Mouse (Mus musculus): ENCODE results near the gene Mthfd2l.
A peak's percentile ranks its signal among the peaks of the same experiment; 100 is the strongest.

Gene Mthfd2l

DNA sequence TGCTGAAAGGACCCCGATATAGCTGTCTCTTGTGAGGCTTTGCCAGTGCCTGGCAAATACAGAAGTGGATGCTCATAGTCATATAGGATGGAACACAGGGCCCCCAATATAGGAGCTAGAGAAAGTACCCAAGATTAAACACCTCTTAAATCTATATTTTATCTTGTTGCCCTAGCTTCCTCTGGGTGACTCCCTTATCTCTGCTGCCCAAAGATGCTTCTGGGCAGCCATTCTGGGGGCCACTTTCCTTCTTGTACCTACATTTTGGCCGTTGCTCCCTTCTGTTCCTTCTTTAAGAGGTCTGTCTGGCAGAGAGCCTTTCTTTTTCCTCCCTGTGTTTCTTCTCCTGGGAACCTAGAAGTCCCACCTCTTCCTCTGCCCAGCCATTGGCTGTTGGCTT, 14.5 kb downstream of the Mthfd2l start:
- no peak for ATAC-seq (ENCODE audit: low TSS enrichment)

DNA sequence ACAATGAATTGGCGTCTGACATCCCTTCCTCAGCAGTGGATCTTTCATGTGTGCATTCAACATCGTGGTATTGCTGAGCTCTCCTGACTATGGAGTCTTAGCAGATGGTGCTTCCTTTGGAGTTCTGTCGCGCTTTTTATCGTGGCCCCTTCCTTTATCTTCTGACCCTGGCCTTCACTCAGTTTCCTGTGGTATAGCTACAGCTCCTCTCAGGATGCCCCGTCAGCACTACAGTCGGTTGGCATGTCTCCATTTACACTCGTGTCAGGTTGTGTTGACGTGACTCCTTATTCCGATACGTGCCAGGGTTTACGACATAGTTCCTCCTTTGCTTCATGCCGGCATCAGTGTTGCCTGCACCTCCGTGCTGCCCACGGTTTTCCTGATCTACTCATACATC, 18.6 kb downstream of the Mthfd2l start:
- ATAC-seq (ENCODE audit: low TSS enrichment), result no peak

DNA sequence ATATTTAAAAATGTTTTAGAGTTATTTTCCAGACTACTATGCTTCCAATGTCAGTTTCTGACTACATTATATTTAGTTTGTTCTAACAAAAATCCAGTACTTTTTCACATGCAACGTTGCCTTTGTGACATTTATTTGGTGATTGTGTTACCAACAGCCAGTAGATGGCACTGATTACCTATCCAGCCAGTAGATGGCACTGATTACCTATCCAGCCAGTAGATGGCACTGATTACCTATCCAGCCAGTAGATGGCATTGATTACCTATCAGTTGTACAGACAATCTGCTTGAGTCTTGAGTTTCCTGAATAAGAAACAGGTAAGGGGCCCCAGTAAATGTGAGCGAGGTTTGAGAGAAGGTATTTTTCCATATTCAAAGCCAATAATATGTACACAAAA, 20.6 kb downstream of the Mthfd2l start:
- peak; percentile 99 for ATAC-seq (ENCODE audit: low TSS enrichment)

DNA sequence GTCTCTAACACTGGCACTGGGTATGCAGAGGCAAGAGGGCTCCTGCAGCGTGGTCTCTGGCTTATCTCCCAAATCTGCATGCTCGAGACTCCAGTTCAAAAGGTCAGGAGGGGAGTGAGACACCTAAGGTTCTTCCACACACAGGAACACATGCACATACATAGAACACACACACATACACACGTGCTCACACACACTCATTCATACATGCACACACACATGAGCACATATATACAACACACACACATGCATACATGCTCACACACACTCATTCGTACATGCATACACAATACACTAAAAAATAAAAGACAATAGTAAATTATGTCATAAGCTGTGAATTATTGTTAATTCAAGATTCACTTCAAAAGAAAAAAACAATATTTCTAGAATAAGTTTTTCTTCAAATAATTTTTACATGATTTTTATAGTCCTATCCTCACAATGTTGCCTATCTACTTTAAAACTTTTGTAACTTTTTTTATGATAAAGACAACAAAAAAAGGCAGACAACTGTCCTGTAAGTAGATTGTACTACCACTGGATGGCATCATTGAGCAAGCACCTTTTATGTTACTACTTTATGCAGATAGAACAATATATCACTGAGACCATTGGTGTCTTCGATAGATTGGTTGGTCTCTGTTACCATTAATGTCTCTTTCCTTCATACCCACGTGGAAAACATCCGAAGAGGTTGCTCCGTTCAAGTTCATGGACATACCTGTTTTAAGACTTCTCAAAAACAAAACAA, 22.0 kb downstream of the Mthfd2l start:
- ATAC-seq (ENCODE audit: low TSS enrichment), result no peak

DNA sequence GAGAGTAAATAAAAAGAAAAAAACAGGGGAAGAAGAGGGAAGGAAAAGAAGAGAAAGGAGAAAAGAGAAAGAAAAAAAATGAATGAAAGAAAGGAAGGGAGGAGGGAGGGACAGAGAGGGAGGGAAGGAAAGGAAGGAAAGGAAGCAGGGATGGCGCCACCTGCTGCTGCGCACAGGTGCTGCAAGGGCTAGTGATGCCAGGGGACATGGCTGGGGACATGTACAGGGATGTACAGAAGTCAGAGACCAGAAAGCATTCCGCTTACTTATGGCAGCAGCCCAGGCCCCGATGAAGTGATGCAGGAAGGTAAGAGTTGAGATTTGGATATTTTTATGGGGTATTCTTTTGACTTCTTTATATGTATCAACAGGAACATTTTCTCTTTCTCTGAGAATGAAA, 33.4 kb downstream of the Mthfd2l start:
- no peak for ATAC-seq (ENCODE audit: low TSS enrichment)

DNA sequence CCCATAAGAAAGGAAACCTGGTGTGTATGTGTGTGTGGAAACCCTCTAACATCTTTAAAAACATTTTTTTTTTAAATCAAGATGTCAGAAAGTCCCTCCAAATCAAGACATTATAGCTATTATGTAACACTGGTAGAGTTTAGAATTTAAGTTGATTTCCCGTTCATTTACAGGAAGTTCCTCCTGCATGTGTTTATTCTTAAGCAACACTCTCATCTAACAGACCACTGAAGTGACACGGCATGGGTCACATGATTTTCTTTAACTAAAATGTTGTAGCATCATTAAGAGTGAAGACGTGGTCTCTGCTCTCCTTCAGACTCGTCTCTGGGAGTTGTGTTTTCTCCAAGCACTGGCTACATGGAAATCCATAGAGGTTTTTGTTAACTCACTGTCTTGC, 33.8 kb downstream of the Mthfd2l start:
- ATAC-seq (ENCODE audit: low TSS enrichment), result no peak

DNA sequence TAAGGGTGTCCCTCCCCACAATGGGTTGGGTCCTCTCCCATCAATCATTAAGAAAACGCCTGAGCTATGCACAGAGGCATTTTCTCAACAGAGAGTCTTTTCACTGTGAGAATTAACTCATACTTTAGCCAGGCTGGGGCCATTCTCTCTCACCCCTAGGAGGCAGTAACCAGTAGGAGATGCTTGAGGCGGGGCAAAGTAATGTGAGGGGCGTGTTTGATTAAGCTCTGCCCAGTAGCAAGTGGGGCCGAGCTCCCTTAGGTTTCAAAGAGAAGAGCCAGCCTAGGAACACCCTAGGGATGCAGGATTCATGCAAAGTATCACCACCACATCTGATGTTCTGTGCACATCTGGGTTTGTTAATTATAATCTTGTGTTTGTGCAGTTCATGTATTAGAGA, 34.5 kb downstream of the Mthfd2l start:
- no peak for ATAC-seq (ENCODE audit: low TSS enrichment)

DNA sequence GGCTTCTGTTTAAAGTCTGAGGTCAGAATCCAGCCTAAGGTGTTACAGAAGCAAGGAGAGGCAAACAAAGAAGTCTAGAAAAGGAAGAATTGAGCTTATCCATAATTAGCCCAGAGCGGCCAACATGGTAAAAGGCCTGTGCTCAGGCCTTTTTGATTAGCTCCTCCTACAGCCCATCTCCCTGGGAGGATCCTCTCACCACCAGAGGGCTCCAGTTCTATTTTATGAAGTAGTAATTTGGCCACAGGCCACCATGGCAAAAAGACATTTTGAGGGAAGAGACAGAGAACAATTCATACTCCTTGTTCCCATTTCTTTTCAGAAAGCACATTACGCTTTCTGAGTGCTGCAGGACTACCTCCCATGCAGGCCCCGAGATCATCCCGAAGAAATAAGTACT, 46.3 kb downstream of the Mthfd2l start:
- peak; percentile 92 for ATAC-seq (ENCODE audit: low TSS enrichment)

DNA sequence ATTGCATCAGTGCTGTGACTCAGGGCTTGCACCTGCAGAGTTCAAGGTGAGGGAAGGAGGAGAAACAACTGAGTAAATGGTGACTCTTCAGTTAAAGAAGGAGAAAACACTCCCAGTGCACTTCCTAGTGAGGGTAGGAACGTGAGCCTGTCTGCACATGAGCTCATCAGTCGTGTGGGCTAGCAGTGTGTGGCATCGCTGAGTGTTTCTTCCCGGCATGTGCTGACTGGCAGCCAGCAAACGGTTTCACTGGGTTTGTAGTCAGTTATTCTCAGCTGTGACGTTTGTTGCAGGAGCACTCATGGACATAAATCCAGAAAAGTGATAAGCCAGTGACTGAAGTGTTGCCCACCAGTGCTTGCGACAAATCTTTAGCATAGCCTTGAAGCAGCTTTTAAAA, 49.4 kb downstream of the Mthfd2l start:
- peak; percentile 70 for ATAC-seq (ENCODE audit: low TSS enrichment)

DNA sequence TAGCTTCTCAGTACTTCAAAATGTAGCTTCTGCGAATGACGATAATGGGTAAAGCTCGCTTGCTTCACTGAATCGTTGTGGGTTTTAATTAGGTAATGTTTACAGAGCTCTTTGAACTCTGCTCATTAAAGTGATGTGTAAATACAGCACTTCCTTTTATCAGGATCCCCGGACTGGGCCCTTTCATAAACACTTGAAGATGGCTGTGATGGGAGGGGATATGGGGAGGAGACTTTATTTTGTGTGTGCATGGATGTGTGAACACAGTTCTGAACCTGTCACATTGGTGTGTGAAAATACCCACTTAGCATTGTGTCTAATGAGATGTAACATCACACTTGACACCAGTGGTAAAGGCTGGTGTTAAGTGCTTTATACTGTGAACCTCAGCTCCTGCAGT, 56.7 kb downstream of the Mthfd2l start:
- ATAC-seq (ENCODE audit: low TSS enrichment), result no peak

DNA sequence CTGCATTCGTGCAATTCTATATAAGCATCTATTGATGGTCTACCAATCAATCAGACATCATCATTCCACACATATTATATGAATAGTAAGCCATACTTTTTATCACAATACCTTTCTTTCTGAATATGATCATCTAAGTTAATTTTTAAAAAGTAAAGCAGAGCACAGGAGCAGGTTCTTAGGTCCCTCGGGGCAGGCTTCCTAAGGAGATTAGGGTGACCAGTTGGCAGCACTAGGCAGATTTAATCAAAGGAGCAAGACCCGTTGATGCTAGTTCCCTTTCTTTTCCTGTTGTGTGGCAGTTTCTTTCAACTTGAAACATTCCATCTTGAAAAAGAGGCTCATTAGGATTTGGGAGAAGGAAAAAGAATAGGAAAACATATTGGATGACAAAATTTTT, 57.2 kb downstream of the Mthfd2l start:
- ATAC-seq (ENCODE audit: low TSS enrichment), result no peak

DNA sequence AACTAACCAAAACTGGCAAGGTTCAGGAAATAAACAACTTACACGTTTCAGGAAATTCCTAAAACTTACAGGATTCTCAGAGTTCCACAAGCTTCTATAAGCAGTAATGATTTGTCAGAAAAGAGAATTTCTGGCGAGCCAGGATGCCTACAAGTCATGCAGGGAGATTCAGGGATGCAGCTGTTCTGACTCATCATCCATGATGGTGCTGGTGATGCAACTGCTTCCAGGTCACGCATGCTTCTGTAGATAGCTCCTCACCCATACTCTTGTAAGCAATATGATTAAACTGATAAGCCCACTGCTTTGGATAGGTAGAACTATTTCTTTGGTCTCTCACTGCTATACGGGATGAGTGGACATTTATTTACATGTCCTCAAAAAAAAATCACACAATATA, 57.7 kb downstream of the Mthfd2l start:
- ATAC-seq (ENCODE audit: low TSS enrichment), result no peak

DNA sequence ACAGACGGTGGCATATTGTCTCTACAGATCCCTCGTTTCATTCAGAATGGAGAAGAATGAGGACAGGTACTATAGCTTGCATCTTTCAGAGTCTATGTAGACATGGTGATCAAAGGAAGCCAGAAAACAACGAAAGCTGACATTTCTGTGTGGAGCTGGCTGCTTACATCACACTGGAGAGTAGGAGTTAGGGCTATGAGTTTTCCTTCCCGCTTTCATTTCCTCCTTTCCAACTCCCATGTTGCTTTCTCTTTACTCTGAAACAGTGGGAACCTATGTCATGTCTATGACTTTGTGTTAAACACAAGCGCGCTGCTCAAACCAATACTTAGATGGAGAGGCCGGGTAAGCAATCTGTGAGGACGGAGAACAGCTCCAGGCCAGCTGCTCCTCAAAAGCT, 69.0 kb downstream of the Mthfd2l start:
- no peak for ATAC-seq (ENCODE audit: low TSS enrichment)

DNA sequence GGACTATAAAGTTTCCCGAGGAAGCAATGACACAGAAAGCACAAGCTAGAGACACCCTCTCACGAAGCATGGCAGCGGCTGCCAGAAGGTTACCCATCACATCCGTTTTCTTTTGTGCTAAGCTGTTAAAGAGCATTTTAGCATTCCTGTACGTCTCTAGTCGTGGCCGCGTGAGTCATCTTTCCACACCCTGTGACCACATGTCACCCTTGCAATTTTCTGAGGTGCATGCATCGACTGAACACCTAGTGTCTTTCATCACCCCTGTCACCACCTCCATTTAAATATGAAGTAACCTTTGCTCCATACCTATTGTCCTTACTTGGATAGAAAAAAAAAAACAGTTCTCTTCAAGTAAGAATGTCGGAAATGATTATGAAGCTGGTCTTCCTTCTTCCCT, 84.3 kb downstream of the Mthfd2l start:
- no peak for ATAC-seq (ENCODE audit: low TSS enrichment)

DNA sequence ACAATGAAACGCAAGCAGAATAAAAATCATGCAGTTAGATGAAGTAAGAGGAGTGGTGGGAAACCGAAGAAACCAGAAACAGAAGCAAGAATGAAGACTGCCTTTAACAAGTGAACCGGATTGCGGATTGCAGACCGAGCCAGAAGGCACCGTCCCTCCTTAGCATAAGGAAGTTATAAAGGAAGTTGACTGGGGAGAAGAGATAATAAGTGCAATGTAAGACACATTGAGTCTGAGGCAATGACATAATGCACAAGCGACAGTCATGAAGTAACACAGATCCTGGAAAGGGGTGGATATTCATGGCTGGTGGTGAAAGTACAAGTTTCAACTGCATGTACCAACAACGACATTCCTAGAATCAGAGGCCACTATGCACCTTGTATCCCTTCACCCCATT, 92.2 kb downstream of the Mthfd2l start:
- ATAC-seq (ENCODE audit: low TSS enrichment), result no peak

DNA sequence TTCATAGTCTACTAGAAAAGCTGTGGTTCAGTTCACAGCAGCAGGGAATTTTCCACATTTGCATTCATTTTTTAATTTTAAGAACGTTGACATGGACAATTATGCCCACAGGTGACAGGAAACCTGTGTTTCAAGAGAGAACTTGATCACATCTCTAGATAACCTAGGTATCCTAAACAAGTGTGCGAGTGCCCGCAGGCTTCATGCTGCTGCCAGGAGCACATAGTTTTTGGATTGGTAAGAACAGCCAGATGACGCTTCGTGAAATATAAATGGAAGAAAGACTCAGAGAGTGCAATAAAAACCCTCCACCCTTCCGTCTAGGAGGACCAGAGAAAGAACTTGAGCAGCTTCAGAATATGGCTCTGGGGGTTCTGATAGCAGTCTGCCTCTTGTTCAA, 96.2 kb downstream of the Mthfd2l start, which contains the start of gene Epgn:
Epgn (plus strand) TSS at position 301 of the 400 bp plus-strand sequence.
- ATAC-seq (ENCODE audit: low TSS enrichment), result no peak

DNA sequence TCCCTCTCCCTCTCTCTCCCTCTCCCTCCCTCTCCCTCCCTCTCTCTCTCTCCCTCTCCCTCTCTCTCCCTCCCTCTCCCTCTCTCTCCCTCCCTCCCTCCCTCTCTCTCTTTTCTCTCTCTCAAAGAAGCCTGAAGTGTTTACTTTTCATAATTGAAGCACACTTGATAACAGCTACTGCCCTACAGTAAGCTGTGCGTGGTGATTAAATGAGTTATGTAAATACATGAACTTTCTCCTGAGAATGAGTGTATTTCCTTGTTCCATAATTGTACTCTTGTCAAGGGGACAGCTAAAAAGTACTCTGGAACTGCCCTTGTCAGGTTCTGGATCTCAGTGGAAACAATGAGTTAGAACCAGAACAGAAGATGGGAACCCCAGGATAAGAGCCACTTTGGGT, 96.9 kb downstream of the Mthfd2l start:
- ATAC-seq (ENCODE audit: low TSS enrichment), result no peak

DNA sequence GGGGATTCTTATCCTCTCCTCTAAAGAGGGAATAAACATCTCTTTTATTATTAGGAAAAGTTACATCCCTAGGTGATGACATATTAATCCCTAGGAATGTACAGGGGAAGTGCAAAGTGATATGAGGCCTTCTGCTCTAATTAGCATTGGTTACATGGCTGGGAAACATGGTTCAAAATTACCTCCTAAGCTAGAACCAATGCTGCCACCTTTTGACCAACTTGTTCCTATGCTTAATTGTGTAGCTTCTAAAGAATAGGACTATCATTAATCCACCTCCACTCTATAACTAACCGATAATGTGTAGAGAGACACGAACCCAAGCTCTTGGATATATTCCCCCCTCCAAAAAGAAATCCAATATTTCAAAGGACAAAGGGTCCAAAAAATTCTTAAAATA, 99.7 kb downstream of the Mthfd2l start:
- no peak for ATAC-seq (ENCODE audit: low TSS enrichment)

DNA sequence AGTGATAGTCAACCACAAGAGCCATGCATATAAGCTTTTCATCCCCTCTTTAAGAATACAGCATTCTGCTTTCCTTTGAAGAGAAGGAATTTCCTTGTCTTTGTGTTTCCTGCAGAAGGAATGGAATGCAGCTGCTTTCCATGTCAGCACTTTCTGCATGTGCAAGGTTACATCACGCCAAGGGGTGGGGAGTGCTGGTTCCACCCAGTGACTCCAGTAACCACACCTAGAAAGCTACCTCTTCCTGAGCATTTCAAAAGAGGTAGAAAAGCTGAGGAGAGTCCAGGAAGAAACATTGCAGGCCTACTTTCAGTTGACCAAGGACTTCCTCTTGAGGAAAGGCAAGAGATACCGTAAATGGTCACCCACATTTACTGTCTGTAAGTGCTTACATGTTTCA, 104.4 kb downstream of the Mthfd2l start:
- no peak for ATAC-seq (ENCODE audit: low TSS enrichment)

DNA sequence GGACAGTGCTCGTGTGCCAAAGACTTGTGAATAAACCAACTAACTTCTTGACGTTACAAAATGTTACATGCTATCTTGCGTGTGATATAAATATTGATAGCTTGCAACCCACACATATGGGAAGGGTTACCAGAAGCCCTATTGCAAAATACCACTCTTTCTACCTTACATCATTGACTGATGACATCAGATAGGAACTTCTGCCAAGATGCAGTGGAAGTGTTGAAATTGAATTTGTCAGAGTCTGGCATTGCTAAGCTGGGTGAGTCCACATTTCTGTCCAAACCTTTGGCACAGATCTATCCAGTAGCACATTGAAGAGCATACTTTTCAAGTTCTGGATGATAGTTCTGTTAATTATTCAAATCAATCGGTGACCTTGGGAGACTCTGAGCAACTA, 105.7 kb downstream of the Mthfd2l start:
- no peak for ATAC-seq (ENCODE audit: low TSS enrichment)

DNA sequence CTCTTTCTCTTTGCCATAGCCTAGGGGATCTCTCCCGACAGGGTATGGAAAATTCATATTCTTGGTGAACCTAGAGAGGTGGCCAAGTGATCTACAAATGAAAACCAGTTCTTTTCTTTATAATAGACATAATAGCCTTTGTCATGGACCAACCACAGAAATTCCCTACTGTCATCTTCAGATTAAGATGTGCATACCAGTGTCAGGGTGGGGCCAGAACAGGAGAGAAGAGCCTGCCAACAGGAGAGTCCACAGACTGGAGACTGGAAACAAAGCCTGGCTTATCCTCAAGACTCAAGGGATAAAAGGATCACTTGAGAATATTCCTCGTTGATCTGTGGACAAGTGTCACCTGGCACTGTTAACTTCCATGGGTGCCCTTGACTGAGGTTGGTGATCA, 106.8 kb downstream of the Mthfd2l start:
- ATAC-seq (ENCODE audit: low TSS enrichment), result no peak

DNA sequence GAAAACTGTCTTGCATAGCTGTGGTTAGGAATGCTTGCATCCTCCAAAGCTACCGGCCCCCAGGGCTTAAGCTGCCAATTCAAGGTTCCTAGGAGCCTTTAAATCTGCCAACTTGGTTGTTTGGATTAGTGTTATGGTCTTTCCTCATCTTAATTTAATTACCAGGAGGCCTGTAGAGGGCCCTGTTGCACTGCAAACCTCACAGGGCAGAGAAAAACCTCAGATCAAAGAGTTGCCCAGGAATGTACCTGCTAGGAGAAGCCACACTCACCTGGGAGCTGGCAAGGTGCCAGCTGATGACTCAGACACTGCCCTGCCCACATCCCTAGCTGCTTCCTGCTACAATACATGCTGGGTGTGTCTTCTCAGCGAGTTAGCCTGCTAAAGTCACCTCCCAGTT, 107.6 kb downstream of the Mthfd2l start:
- 0 out of 2 replicates have a peak, but pooled peaks have one; percentile 50 for ATAC-seq (ENCODE audit: low TSS enrichment)

DNA sequence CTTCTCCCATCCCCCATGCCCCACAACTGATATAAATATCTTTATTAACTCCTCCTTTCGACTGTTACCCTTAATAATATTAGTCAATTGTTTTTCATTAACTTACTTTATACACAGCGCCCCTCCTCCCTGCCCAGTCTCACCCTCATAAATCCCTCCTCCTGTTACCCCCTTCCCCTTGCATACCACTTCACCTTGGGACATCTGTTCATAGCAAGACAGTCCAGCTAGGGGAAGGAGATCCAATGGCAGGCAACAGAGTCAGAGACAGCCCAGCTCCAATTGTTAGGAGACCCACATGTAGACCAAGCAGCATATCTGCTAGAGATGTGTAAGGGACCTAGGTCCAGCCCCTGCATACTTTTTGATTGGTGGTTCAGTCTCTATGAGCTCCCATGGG, 108.0 kb downstream of the Mthfd2l start:
- ATAC-seq (ENCODE audit: low TSS enrichment), result no peak

DNA sequence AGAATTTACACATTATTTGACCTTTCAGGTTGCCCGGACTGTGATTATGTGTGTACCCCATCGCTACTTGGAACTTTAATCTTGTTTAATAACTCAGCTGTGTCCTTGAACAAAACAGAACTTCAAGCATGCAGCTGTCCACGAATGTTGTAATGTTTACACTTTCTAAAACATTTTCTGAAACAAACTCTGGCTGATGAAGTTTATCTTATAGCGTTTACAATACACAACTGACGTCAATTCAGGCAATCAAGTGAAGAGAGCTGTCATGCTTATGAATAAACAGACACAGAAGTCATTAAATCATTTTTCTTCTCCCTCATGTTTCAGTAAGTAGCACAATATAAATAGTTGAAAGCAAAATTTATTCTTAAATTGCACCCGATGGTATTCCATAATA, 117.1 kb downstream of the Mthfd2l start:
- ATAC-seq (ENCODE audit: low TSS enrichment), result no peak

All from frontal cortex, adult (tissue).